Mouse (Mus musculus) gastrocnemius, postnatal 36 days (tissue): ENCODE measurements at regions not wholly inside any gene's neighbourhood (a gene's known extent, or its start where the extent isn't known, plus 50 kb on each side); places are given as distances from the start of the nearest gene placed in this dataset.

Experiments
- DNase-seq, 2 experiments: peaks; one replicate each; pipeline ENCODE4 v3.0.0; 2022
- intact Hi-C: fragments of 180-260 bp; cut with DNase I; formaldehyde crosslinking; loops from one replicate; pipeline ENCODE4 v1.15.1; 2025

GRCm38 (mm10) chr13:54892572-54892971, 56.6 kb upstream of the Unc5a start:
- intact Hi-C loops: no loop called here
- no peak for DNase-seq

- intact Hi-C loops: no loop called here
- no peak for DNase-seq
Measured at GRCm38 (mm10) chr13:54893651-54894050, 55.6 kb upstream of the Unc5a start.

- no peak for DNase-seq
- intact Hi-C loops: no loop called here
Measured at GRCm38 (mm10) chr13:54895981-54896380, 53.2 kb upstream of the Unc5a start.
